Mouse (Mus musculus) cerebral cortex, adult 2 months (tissue): ENCODE measurements around the gene Xlr.

Experiments used
- WGBS: fragments of 180-500 bp; shearing (Covaris S2); methylation state at CpG from one replicate; pipeline ENCODE4 v1.1.7; 2018; 5-methylcytosine and 5-hydroxymethylcytosine counted together

Gene Xlr

GRCm38 (mm10) chrX:53797519-53797918, at the start of gene Xlr:
Gene Xlr (minus strand): TSS chrX:53797706.
- 81% methylated on average over 11 of the region's 11 CpGs for WGBS

GRCm38 (mm10) chrX:53799074-53799473, 1.6 kb upstream of the Xlr start:
- 19% methylated on average over 3 of the region's 3 CpGs for WGBS

GRCm38 (mm10) chrX:53776276-53776675, 21.2 kb downstream of the Xlr start, which contains the start of gene Zfp36l3:
Gene Zfp36l3 (minus strand): TSS chrX:53776394.
- WGBS, result 96% methylated on average over 12 of the region's 12 CpGs

- WGBS, result 96% methylated on average over 16 of the region's 16 CpGs
Observed at GRCm38 (mm10) chrX:53757736-53758135, 39.8 kb downstream of the Xlr start, which contains the start of gene 1700013H16Rik. Gene 1700013H16Rik (minus strand): TSS chrX:53757831.

- 88% methylated on average over 1 of the region's 1 CpGs for WGBS
Observed at GRCm38 (mm10) chrX:53752851-53753250, 44.7 kb downstream of the Xlr start.

GRCm38 (mm10) chrX:53728967-53729366, 68.5 kb downstream of the Xlr start:
- 94% methylated on average over 2 of the region's 2 CpGs for WGBS
